Mouse (Mus musculus) ES-Bruce4 (cell line): ENCODE measurements around the gene Tbc1d21.
A peak's percentile ranks its signal among the peaks of the same experiment; 100 is the strongest.

Source experiments
- CTCF ChIP-seq: IDR thresholded peaks from one replicate; pipeline ENCODE4 v1.8.1; 2011; ENCODE audit warnings: low read depth, low read length
- EP300 ChIP-seq: IDR thresholded peaks from 2 replicates; pipeline ENCODE4 v1.6.1; 2011; ENCODE audit warnings: low read depth, low read length; ENCODE audit not compliant: insufficient read depth
- POLR2A ChIP-seq: IDR thresholded peaks from one replicate; pipeline ENCODE4 v1.8.1; 2011; ENCODE audit warnings: low read length; ENCODE audit not compliant: insufficient read depth

DNA sequence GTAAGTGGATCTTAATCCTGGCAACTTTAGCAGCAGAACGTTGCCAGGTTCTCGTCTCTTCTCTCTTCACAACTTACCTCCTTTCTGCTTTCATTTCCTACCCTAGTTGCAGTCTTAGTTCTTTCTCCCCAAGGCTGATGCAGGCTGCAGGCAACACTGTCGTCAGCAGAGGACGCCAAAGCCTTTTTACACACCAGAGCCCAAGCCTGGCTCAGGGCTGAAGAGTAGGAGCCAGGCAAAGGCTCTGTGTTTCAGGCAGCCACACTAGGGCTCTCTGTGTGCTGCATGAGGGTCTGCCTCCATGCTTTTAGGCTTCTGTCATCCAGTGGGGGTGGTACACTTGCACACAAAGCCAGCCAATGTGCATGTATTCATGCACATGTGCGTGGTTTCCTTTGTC is 40.0 kb downstream of the Tbc1d21 start:
- no peak for TF ChIP-seq POLR2A
- peak; percentile 93 for TF ChIP-seq CTCF
- TF ChIP-seq EP300: no peak
